Mouse (Mus musculus) heart, postnatal 0 days (tissue): ENCODE results near the gene 1700015F17Rik.

ENCODE experiments used
- CTCF ChIP-seq: IDR thresholded peaks from 2 replicates; pipeline ENCODE4 v1.5.1; 2016; ENCODE audit warnings: antibody characterized with exemption, control low read depth, low read depth
- EP300 ChIP-seq: IDR thresholded peaks from 2 replicates; pipeline ENCODE4 v1.6.1; 2016; ENCODE audit warnings: antibody characterized with exemption, low read depth

DNA sequence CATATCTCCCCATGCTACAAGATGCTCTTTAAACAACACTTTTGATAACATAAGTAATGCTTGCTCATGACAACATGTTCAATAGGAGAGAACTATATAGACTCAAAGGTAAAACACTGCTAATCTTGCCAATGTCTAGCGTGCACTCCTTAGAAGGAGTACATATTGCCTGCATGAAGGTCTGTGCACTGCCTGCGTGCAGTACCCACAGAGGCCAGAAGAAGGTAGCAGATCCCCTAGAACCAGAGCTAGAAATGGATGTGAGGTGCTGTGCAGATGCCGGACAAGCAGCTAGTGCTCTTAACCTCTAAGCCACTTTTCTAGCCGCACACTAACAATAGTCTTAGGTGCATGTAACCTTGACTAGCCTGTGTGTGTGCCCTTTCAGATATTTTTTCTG is 13.2 kb upstream of the 1700015F17Rik start:
- TF ChIP-seq CTCF (no peak), EP300 (no peak)
